Mouse (Mus musculus): ENCODE measurements around the gene Oaz3. TPM values are rescaled to one million over a fixed set of nuclear protein-coding genes. Genes with fewer than 3 reads are reported as not detected.

Oaz3 gene
- polyA plus RNA-seq, 1 experiment from 2014 or later = 0.51 TPM

DNA sequence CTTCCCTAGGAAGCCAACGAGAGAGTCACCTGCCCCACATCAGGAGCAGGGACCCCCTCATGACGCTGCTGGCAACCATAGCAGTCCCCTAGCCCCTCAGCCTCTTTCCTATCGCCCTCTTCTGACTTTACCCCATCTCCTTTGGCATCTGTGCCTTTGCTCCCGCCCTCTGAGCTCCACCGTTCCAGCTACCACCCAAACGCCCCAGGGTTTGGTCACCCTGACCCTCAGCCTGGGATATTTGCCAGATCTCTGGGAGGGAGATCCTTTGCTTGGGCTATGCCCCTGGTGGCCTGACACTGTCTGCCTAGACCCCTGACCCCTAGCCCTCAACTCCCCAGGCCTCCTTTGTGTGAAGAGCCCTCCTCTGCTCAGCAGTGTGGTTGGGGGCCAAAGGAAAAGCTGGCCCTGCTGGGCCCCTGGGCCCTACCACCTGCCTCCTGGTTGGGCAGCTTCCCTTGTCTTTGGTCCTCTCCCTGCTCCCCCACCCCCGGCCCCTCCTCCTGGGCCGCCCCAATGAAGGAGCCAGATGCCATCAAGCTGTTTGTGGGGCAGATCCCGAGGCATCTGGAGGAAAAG is 35.0 kb upstream of the Oaz3 start:
- ATAC-seq (replicated peaks; ENCODE audit: low FRiP score) (no peak), DNase-seq (ENCODE audit: low spot score) (no peak)
- Histone ChIP-seq H3K4me3 (ENCODE audit: low read depth, low read length) (no peak overlapping the region), H3K36me3 (ENCODE audit: control insufficient read depth, insufficient read depth, low read length) (no peaks in the 10 kb centered on the region), H3K9ac (ENCODE audit: low read depth, low read length) (no peak overlapping the region), H3K4me2 (no peak overlapping the region), H3K27me3 (replicated peaks; ENCODE audit: control insufficient read depth, insufficient read depth, low read length) (peaks cover 36% of the 10 kb centered on the region), H3K27ac (ENCODE audit: low read depth, low read length) (no peak overlapping the region), H3K4me1 (replicated peaks; ENCODE audit: control insufficient read depth, insufficient read depth, low read length) (no peaks in the 10 kb centered on the region; the same call in 1 of the 2 replicates), H3K9me3 (ENCODE audit: control insufficient read depth, low read length) (no peaks in the 10 kb centered on the region)
- 15% methylated on average over 9 of the region's 9 CpGs for WGBS

GRCm38 (mm10) chr3:94477981-94478422 is 34.3 kb upstream of the Oaz3 start, which contains the start of gene Celf3:
Gene Celf3 (plus strand): TSS chr3:94478295.
- ATAC-seq (replicated peaks; ENCODE audit: low FRiP score) = peak; percentile 73
- 4% methylated on average over 13 of the region's 14 CpGs for WGBS

DNA sequence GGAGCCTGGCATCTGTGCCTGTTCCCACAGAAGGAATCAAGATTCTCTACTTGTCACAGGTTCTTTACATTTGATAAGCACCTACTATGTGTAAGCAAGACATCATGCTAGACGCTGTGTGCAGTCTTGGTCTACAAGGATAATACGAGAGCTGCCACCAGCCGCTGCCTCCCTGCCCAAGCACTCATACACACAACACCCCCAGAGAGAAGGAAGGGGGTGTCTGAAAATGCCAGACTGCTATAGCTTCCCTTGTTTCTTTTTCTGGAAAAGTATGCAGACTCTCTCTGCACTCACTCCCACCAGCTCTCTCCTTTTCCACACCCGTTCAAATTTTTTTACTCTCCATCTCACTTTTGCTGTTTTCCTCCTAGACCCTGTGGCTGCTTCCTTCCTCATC is 33.7 kb upstream of the Oaz3 start:
- 65% methylated on average over 4 of the region's 4 CpGs for WGBS
- peaks cover 36% of the 10 kb centered on the region for H3K27me3 ChIP-seq (replicated peaks; ENCODE audit: control insufficient read depth, insufficient read depth, low read length)
- no peaks in the 10 kb centered on the region for H3K36me3 ChIP-seq (ENCODE audit: control insufficient read depth, insufficient read depth, low read length)
- ATAC-seq (replicated peaks; ENCODE audit: low FRiP score) (no peak), DNase-seq (ENCODE audit: low spot score) (no peak)
- H3K4me3 ChIP-seq (ENCODE audit: low read depth, low read length) = no peak overlapping the region
- H3K27ac ChIP-seq (ENCODE audit: low read depth, low read length) = no peak overlapping the region
- no peak overlapping the region for H3K4me2 ChIP-seq
- no peaks in the 10 kb centered on the region; the same call in 1 of the 2 replicates for H3K4me1 ChIP-seq (replicated peaks; ENCODE audit: control insufficient read depth, insufficient read depth, low read length)
- no peak overlapping the region for H3K9ac ChIP-seq (ENCODE audit: low read depth, low read length)
- H3K9me3 ChIP-seq (ENCODE audit: control insufficient read depth, low read length) = no peaks in the 10 kb centered on the region

More at GRCm38 (mm10) chr3:94477981-94478422, 34.3 kb upstream of the Oaz3 start, which contains the start of gene Celf3:
- DNase-seq (ENCODE audit: low spot score) = peak; percentile 42
- H3K4me1 ChIP-seq (replicated peaks; ENCODE audit: control insufficient read depth, insufficient read depth, low read length) = no peaks in the 10 kb centered on the region; the same call in 1 of the 2 replicates
- peaks cover 36% of the 10 kb centered on the region for H3K27me3 ChIP-seq (replicated peaks; ENCODE audit: control insufficient read depth, insufficient read depth, low read length)
- H3K9me3 ChIP-seq (ENCODE audit: control insufficient read depth, low read length) = no peaks in the 10 kb centered on the region
- H3K4me3 ChIP-seq (ENCODE audit: low read depth, low read length) = no peak within 1 kb of the TSS
- no peak within 1 kb of the TSS for H3K9ac ChIP-seq (ENCODE audit: low read depth, low read length)
- H3K36me3 ChIP-seq (ENCODE audit: control insufficient read depth, insufficient read depth, low read length) = no peaks in the 10 kb centered on the region
- H3K27ac ChIP-seq (ENCODE audit: low read depth, low read length) = no peak within 1 kb of the TSS
- H3K4me2 ChIP-seq = peak within 1 kb of the TSS; percentile 4

DNA sequence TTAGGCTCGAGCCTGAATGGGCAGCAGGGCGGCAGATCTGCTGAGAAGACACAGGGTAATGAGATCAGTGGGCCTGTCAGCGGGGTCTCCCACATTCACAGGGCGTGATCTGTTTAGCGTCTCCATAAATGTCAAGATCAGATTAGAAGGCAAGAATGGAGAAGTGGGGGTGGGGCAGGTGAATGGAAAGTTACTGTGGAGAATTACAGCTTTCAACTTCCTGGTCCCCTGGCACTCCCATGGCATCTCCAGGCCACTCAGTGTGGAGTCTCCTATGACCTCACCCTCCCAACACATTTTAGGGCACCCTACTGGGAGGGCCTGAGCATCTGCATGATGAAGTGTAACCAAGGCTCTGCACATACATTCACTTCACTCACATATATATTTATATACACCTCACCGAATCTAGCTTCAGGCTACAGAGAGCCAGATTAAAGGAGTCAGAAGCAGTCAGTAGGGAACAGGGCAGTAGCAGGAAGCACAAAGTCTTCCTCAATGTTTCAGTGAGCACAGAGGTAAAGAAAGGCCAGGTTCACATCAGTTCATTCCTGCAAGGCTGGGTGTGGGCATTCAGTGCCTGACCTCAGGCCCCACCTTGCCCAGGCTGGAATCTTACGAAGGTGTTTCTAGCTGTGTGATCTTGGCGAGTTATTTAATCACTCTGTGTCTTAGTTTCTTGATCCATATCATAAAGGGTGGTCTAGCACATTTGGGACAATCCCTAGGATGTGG is 32.8 kb upstream of the Oaz3 start:
- no peak for DNase-seq (ENCODE audit: low spot score)
- Histone ChIP-seq H3K27ac (ENCODE audit: low read depth, low read length) (no peak overlapping the region), H3K36me3 (ENCODE audit: control insufficient read depth, insufficient read depth, low read length) (no peaks in the 10 kb centered on the region), H3K9ac (ENCODE audit: low read depth, low read length) (no peak overlapping the region), H3K4me1 (replicated peaks; ENCODE audit: control insufficient read depth, insufficient read depth, low read length) (no peaks in the 10 kb centered on the region; the same call in 1 of the 2 replicates), H3K4me2 (no peak overlapping the region), H3K9me3 (ENCODE audit: control insufficient read depth, low read length) (no peaks in the 10 kb centered on the region), H3K27me3 (replicated peaks; ENCODE audit: control insufficient read depth, insufficient read depth, low read length) (peaks cover 32% of the 10 kb centered on the region), H3K4me3 (ENCODE audit: low read depth, low read length) (no peak overlapping the region)
- no peak for ATAC-seq (replicated peaks; ENCODE audit: low FRiP score)
- 43% methylated on average over 8 of the region's 8 CpGs for whole genome bisulfite sequencing

GRCm38 (mm10) chr3:94473567-94474232 is 30.0 kb upstream of the Oaz3 start:
- Histone ChIP-seq H3K4me2 (no peak overlapping the region), H3K9me3 (ENCODE audit: control insufficient read depth, low read length) (no peaks in the 10 kb centered on the region), H3K27ac (ENCODE audit: low read depth, low read length) (no peak overlapping the region), H3K27me3 (replicated peaks; ENCODE audit: control insufficient read depth, insufficient read depth, low read length) (peaks cover 5% of the 10 kb centered on the region), H3K4me1 (replicated peaks; ENCODE audit: control insufficient read depth, insufficient read depth, low read length) (no peaks in the 10 kb centered on the region; the same call in 1 of the 2 replicates), H3K4me3 (ENCODE audit: low read depth, low read length) (no peak overlapping the region), H3K9ac (ENCODE audit: low read depth, low read length) (no peak overlapping the region), H3K36me3 (ENCODE audit: control insufficient read depth, insufficient read depth, low read length) (no peaks in the 10 kb centered on the region)
- no peak for ATAC-seq (replicated peaks; ENCODE audit: low FRiP score)
- DNase-seq (ENCODE audit: low spot score) = no peak
- 54% methylated on average over 5 of the region's 5 CpGs for WGBS

DNA sequence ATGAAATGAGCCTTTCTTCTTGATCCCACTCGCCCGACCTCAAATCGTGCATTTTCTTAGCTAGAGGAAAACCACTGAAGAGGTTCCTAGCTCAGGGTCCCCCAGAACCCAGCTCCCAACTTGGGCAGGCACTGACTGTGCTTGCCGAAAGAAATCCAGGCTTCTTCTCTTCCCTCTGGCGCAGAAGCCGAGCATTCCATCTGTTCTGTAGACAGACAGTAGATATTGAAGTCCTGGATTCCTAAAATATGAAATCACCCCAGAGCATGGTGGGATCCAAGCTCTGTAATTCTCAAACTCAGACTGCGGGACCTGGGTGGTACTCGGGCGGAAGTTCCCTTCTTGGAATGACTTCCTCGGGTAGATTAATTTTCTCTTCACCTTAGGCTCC is 29.4 kb upstream of the Oaz3 start:
- Histone ChIP-seq H3K9ac (ENCODE audit: low read depth, low read length) (no peak overlapping the region), H3K9me3 (ENCODE audit: control insufficient read depth, low read length) (no peaks in the 10 kb centered on the region), H3K27ac (ENCODE audit: low read depth, low read length) (no peak overlapping the region), H3K4me2 (no peak overlapping the region), H3K36me3 (ENCODE audit: control insufficient read depth, insufficient read depth, low read length) (no peaks in the 10 kb centered on the region), H3K27me3 (replicated peaks; ENCODE audit: control insufficient read depth, insufficient read depth, low read length) (no peaks in the 10 kb centered on the region), H3K4me1 (replicated peaks; ENCODE audit: control insufficient read depth, insufficient read depth, low read length) (no peaks in the 10 kb centered on the region), H3K4me3 (ENCODE audit: low read depth, low read length) (no peak overlapping the region)
- ATAC-seq (replicated peaks; ENCODE audit: low FRiP score) (no peak), DNase-seq (ENCODE audit: low spot score) (no peak)
- 55% methylated on average over 10 of the region's 10 CpGs for WGBS

GRCm38 (mm10) chr3:94472447-94473114 is 28.9 kb upstream of the Oaz3 start:
- peak; percentile 49 for DNase-seq (ENCODE audit: low spot score)
- Histone ChIP-seq H3K27me3 (replicated peaks; ENCODE audit: control insufficient read depth, insufficient read depth, low read length) (no peaks in the 10 kb centered on the region), H3K9ac (ENCODE audit: low read depth, low read length) (no peak overlapping the region), H3K4me3 (ENCODE audit: low read depth, low read length) (no peak overlapping the region), H3K4me2 (peak overlapping the region; percentile 46), H3K9me3 (ENCODE audit: control insufficient read depth, low read length) (no peaks in the 10 kb centered on the region), H3K36me3 (ENCODE audit: control insufficient read depth, insufficient read depth, low read length) (no peaks in the 10 kb centered on the region), H3K4me1 (replicated peaks; ENCODE audit: control insufficient read depth, insufficient read depth, low read length) (no peaks in the 10 kb centered on the region), H3K27ac (ENCODE audit: low read depth, low read length) (no peak overlapping the region)
- WGBS = 16% methylated on average over 28 of the region's 28 CpGs
- 0 out of 2 replicates have a peak, but pooled peaks have one; percentile 51 for ATAC-seq (replicated peaks; ENCODE audit: low FRiP score)

DNA sequence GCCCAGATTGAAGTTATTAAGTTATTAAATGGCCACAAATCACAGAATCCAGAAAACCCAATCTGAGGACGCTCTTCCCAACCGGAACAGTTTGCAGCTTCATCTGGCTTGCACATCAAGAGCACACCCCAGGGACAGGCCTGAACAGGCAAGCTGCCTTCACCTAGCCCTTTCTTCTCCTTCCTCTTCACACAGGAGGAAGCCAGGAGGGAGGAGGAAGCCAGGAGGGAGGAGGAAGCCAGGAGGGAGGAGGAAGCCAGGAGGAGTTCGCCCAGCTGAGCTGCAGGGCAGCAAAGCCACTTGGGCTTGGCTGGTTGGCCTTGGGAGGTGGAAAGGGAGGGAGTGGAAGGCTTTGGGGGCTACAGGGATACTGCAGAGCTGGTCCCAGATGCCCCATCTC is 25.2 kb upstream of the Oaz3 start:
- Histone ChIP-seq H3K4me2 (no peak overlapping the region), H3K36me3 (ENCODE audit: control insufficient read depth, insufficient read depth, low read length) (no peaks in the 10 kb centered on the region), H3K4me3 (ENCODE audit: low read depth, low read length) (no peak overlapping the region), H3K9ac (ENCODE audit: low read depth, low read length) (no peak overlapping the region), H3K9me3 (ENCODE audit: control insufficient read depth, low read length) (no peaks in the 10 kb centered on the region), H3K4me1 (replicated peaks; ENCODE audit: control insufficient read depth, insufficient read depth, low read length) (no peaks in the 10 kb centered on the region), H3K27ac (ENCODE audit: low read depth, low read length) (no peak overlapping the region), H3K27me3 (replicated peaks; ENCODE audit: control insufficient read depth, insufficient read depth, low read length) (no peaks in the 10 kb centered on the region)
- ATAC-seq (replicated peaks; ENCODE audit: low FRiP score) (no peak), DNase-seq (ENCODE audit: low spot score) (no peak)
- WGBS = 40% methylated on average over 3 of the region's 3 CpGs

All from liver, embryonic 11.5 days (tissue).